Mouse (Mus musculus) natural killer cell, adult 2 months (primary cell): ENCODE results near the gene Gm7173.

Experiments used
- DNase-seq, 2 experiments: peaks; one replicate each; pipeline ENCODE4 v3.0.0; 2022; ENCODE audit warnings: low spot score in 2 of 2

The Gm7173 gene

DNA sequence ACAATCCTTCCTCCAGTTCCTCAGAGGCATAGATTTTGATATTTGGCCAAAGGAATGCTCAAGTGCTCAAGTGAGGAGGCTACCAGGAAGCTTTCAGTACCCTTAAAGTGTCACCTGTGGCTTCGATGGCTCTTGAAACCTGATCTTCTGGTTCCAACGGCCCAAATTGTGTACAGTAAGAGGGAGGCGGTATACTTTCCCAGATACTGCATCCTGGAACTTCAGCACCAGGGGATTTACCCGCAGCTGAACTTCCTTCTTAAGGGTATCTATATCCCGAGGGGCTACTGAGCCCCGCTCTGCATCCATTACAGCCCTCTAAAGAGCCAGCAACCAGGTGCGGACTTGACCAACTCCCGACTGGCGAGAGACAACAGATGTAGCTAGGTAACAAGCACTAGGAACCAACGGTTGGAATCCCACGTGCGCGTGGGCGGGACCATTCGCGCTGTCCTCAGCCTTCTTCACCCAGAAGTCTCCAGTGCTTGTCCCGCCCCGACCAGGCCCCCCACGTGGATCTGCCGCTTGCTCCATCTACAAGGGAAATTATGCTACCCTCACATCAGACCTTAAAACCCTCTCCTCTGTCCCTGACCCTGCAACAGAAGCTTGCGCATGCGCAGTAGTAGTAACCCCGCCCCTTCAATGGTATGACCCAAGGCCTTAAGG, at the start of gene Gm7173:
Gene Gm7173, minus strand, starts transcription at position 309 of the 669 bp plus-strand sequence.
- no peak for DNase-seq

DNA sequence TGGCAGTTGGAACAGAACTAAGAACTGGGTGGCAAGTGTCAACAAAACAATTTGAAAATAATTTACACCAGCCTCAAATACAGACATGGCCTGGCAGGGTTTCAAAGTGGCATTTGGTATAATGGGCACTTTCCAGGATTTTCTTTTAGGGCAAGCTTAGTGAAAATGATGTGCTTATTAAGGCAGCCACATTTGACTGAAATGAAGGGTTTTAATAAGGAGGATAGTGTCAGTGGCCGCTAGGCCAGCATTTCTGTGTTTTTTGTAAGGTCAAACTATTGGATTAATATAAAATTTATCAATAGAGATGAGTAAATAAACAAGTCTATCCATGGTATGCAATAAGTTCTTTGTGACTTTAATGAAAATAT, 546 bp upstream of the Gm7173 start:
- no peak for DNase-seq

DNA sequence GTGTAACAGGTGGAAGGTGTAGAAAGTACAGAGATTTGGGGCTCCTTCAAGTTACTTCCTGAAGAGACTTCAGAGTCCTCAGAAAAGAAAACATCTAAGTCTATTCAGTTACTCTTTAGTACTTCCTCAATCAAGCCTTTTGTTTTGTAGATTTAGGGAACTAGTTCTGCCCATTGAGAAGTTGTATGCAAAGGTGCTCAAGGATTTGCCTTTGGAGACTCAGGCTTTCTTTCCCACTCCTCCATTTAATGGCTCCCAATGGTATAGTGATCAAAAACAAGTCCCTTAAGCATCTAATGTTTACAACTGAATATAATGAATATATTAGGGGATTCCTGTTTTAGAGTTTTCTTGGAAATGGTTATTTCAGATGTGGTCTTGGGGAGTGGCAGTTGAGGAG, 200.3 kb downstream of the Gm7173 start:
- DNase-seq = no peak
